Mouse (Mus musculus) ES-Bruce4 (cell line): ENCODE results near the gene Kcnj9. TPM values are rescaled to one million over a fixed set of nuclear protein-coding genes. Genes with fewer than 3 reads are reported as not detected.

Source experiments
- H3K27ac ChIP-seq: 2 replicates; pipeline ENCODE4 v1.5.1; 2012; ENCODE audit warnings: low read length, inconsistent platforms; ENCODE audit not compliant: insufficient read depth
- H3K27me3 ChIP-seq: 2 replicates; pipeline ENCODE4 v1.6.1; 2012; ENCODE audit warnings: mild to moderate bottlenecking, low read length, inconsistent platforms; ENCODE audit not compliant: control insufficient read depth, poor library complexity, insufficient read depth, severe bottlenecking
- H3K36me3 ChIP-seq: 2 replicates; pipeline ENCODE4 v1.6.1; 2012; ENCODE audit warnings: inconsistent platforms, mild to moderate bottlenecking, low read length, moderate library complexity; ENCODE audit not compliant: control insufficient read depth, poor library complexity, insufficient read depth, severe bottlenecking
- H3K4me1 ChIP-seq: one replicate; pipeline ENCODE4 v1.8.1; 2011; ENCODE audit warnings: low read length; ENCODE audit not compliant: control insufficient read depth, insufficient read depth
- H3K4me3 ChIP-seq: 2 replicates; pipeline ENCODE4 v1.5.1; 2011; ENCODE audit warnings: low read depth, mild to moderate bottlenecking, low read length
- H3K9ac ChIP-seq: 2 replicates; pipeline ENCODE4 v1.6.1; 2012; ENCODE audit warnings: low read depth, mild to moderate bottlenecking, inconsistent platforms; ENCODE audit not compliant: poor library complexity, severe bottlenecking
- H3K9me3 ChIP-seq: replicated peaks from 2 replicates; pipeline ENCODE4 v1.6.1; 2012; ENCODE audit warnings: mild to moderate bottlenecking, low read length, inconsistent platforms; ENCODE audit not compliant: control insufficient read depth, poor library complexity, insufficient read depth, severe bottlenecking
- CTCF ChIP-seq: IDR thresholded peaks from one replicate; pipeline ENCODE4 v1.8.1; 2011; ENCODE audit warnings: low read depth, low read length
- EP300 ChIP-seq: IDR thresholded peaks from 2 replicates; pipeline ENCODE4 v1.6.1; 2011; ENCODE audit warnings: low read depth, low read length; ENCODE audit not compliant: insufficient read depth
- POLR2A ChIP-seq: IDR thresholded peaks from one replicate; pipeline ENCODE4 v1.8.1; 2011; ENCODE audit warnings: low read length; ENCODE audit not compliant: insufficient read depth
- polyA plus RNA-seq: library from polyadenylated mRNA; stranded (reverse); fragments of >200 nt; gene quantifications from 2 replicates; pipeline ENCODE4 v1.2.4, GENCODE M21; 2011; ENCODE audit warnings: low read depth; ENCODE audit not compliant: missing spikeins, insufficient read depth, insufficient read length

Kcnj9 gene
- polyA plus RNA-seq, 1 experiment: not detected

- no peak for TF ChIP-seq POLR2A
- TF ChIP-seq EP300: no peak
- TF ChIP-seq CTCF: no peak
- Histone ChIP-seq H3K4me1 (peaks cover 8% of the 10 kb centered on the region), H3K36me3 (no peaks in the 10 kb centered on the region), H3K9ac (no peak overlapping the region), H3K27ac (no peak overlapping the region), H3K4me3 (no peak overlapping the region), H3K9me3 (no peaks in the 10 kb centered on the region), H3K27me3 (no peaks in the 10 kb centered on the region)
These were observed 33.3 kb downstream of the Kcnj9 start for GRCm38 (mm10) chr1:172295751-172296197.

DNA sequence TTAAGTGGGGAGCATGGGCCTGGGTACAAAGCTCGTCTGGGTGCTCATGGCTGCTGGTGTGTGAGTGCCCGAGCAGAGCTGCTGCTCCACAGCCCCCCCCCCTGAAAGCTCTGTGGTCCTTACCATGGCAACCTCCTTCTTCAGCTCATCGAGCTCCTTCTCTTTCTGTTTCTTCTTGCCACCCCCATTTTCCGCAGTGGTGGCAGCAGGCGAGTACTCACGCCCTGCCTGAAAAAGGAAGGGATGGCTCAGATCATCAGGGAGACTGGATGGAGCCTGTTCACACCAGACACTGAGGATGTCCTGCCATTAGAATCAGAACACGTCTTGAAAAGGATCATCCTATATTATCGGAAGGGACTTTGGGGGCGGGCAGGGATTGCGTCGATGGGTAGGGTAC is 35.7 kb downstream of the Kcnj9 start:
- TF ChIP-seq POLR2A (no peak), EP300 (no peak), CTCF (no peak)
- Histone ChIP-seq H3K4me1 (peaks cover 2% of the 10 kb centered on the region), H3K4me3 (no peak overlapping the region), H3K9me3 (no peaks in the 10 kb centered on the region), H3K9ac (no peak overlapping the region), H3K36me3 (no peaks in the 10 kb centered on the region), H3K27ac (no peak overlapping the region), H3K27me3 (no peaks in the 10 kb centered on the region)

DNA sequence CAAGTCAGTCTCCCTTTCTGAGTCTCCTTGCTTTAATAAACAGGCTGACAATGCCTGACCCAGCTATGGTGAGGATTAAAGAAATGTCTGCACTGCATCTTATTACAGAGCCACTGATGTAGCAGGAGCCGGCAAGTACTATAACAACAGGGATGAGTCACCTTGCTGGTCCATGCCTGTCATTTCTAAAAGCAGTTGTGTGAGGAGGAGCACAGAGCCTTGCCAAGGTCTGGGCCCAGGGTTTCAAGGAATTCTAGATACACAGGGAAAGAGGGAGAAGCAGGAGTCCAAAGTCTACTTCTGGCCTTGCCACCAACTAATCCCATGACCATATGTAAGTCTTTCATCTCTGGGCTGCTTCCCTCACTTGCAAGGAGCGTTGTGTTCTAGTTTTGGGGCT is 36.2 kb downstream of the Kcnj9 start:
- Histone ChIP-seq H3K36me3 (no peaks in the 10 kb centered on the region), H3K9me3 (no peaks in the 10 kb centered on the region), H3K27ac (no peak overlapping the region)

GRCm38 (mm10) chr1:172289617-172289946 is 39.5 kb downstream of the Kcnj9 start:
- Histone ChIP-seq H3K9me3 (no peaks in the 10 kb centered on the region), H3K36me3 (no peaks in the 10 kb centered on the region), H3K9ac (no peak overlapping the region), H3K4me3 (no peak overlapping the region), H3K4me1 (no peaks in the 10 kb centered on the region), H3K27me3 (no peaks in the 10 kb centered on the region), H3K27ac (no peak overlapping the region)
- TF ChIP-seq CTCF: no peak
- TF ChIP-seq POLR2A: no peak
- no peak for TF ChIP-seq EP300

More for the DNA sequence above, 36.2 kb downstream of the Kcnj9 start:
- Histone ChIP-seq H3K27me3 (no peaks in the 10 kb centered on the region), H3K4me1 (peaks cover 2% of the 10 kb centered on the region), H3K4me3 (no peak overlapping the region), H3K9ac (no peak overlapping the region)
- TF ChIP-seq EP300: no peak
- no peak for TF ChIP-seq CTCF
- TF ChIP-seq POLR2A: no peak

GRCm38 (mm10) chr1:172288900-172289616 is 40.1 kb downstream of the Kcnj9 start:
- H3K9ac ChIP-seq: no peak overlapping the region

DNA sequence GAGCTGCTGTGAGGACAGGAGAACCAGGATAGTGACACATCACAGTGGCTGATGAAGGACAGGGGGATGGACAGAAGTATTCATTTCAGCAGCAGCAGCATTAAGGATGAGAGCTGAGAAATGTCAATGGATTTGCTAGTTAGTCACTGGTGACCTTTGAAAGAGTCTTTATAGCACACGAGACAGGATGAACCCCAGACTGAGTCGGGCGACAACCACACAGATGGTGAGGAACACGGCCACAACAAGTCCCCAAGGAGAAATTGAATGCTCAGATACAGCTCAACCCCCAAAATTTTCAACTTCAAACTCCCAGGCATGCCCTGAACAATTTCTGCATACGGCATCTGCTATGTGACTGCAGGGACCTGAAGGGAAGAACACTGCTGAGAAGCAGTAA is 42.4 kb downstream of the Kcnj9 start:
- no peaks in the 10 kb centered on the region for H3K36me3 ChIP-seq
- no peaks in the 10 kb centered on the region for H3K4me1 ChIP-seq
- no peaks in the 10 kb centered on the region for H3K27me3 ChIP-seq
- H3K9ac ChIP-seq: no peak overlapping the region
- H3K27ac ChIP-seq: no peak overlapping the region
- TF ChIP-seq EP300: no peak
- no peak for TF ChIP-seq CTCF
- TF ChIP-seq POLR2A: no peak
- H3K4me3 ChIP-seq: no peak overlapping the region
- H3K9me3 ChIP-seq: no peaks in the 10 kb centered on the region

More at GRCm38 (mm10) chr1:172288900-172289616, 40.1 kb downstream of the Kcnj9 start:
- Histone ChIP-seq H3K9me3 (no peaks in the 10 kb centered on the region), H3K27me3 (no peaks in the 10 kb centered on the region), H3K27ac (no peak overlapping the region), H3K4me3 (no peak overlapping the region), H3K4me1 (no peaks in the 10 kb centered on the region), H3K36me3 (no peaks in the 10 kb centered on the region)
- TF ChIP-seq POLR2A (no peak), EP300 (no peak), CTCF (no peak)
